Mouse (Mus musculus) urinary bladder, adult 2 months (tissue): ENCODE results near the gene 4930519P11Rik. TPM values are rescaled to one million over a fixed set of nuclear protein-coding genes. Genes with fewer than 3 reads are reported as not detected.

Experiments
- DNase-seq: peaks from one replicate; pipeline ENCODE4 v3.0.0; 2022; ENCODE audit warnings: low spot score
- polyA plus RNA-seq: library from polyadenylated mRNA; depleted of rRNA; stranded (reverse); fragments of >200 nt; gene quantifications from 2 replicates; pipeline ENCODE4 v1.2.3, GENCODE M21; 2012

Gene 4930519P11Rik
- polyA plus RNA-seq, 1 experiment, result 0.43 TPM

DNA sequence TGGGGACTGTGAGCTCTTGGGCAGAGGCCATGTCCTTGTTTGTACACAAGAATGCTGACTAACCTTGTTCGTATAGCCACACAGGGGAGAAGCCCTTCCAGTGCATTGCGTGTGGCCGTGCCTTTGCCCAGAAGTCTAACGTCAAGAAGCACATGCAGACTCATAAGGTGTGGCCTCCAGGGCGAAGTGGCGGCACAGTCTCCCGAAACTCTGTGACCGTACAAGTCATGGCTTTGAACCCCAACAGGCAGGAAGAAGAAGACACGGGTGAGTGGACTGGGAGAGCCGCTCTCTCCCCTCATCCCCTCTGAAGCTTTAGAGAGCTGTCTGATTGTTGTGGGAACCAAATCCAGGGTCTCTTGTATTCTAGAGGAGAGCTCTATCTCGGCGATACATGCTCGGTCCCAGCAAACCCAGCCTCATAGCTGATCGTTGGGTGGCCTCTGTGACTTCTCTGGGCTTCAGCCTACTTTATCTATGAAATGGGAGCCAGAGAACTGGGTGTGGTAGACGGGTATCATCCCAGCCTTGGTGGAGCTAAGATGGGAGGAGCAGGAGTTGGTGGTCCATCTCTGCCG is 19.1 kb upstream of the 4930519P11Rik start:
- DNase-seq, result no peak

DNA sequence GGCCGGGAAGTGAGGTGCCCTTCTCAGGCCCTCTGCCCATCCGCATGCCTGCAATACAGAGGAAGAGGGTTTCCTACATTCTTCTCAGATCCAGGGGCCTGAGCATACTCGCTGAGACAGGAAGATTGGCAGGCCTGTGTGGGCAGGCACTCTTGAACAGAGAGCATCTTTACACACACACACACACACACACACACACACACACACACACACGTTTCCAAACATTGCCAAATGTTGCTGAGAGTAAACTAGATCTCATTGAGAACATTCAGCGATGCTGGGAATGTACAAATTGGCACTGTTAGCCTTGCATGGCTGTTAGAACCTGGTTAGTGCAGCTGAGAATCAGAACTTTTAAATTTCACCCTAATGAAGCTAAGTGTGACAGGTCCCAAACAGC is 17.3 kb upstream of the 4930519P11Rik start:
- no peak for DNase-seq

DNA sequence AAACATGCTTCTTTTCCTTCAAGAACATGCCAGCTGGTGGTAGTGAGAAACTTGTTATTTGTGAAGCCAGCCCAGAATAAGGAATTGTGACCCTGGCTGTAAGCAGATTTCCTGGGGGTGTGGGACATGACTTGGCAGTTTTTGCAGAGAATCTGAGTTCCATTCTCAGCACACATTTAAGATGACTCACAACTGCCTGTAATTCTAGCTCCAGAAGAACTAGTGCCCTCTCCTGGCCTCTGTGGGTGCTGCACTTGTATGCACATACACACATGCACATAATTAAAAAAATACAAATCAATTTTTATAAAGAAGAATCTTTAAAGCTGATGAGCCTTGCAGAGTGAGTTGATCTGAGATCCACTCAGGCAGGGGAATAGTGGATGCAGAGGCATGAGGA is 10.9 kb upstream of the 4930519P11Rik start:
- DNase-seq, result no peak

DNA sequence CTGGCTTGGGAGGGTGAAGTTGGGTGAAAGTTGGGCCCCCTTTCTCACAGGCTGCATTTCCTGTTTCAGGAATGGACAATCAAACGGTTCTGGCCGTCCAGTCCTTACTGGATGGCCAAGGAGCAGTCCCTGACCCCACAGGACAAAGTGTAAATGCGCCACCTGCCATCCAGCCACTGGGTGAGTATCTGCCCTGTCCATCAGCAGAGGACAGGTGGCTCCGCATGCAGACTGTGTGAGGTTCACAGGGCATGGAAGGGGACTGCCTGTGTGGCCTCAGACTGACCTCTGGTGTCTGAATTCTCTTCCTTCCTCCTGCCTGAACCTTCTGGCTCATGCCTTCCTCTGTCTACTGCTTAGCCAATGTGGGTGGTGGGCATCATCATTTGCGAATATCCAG is 8.4 kb upstream of the 4930519P11Rik start:
- no peak for DNase-seq

DNA sequence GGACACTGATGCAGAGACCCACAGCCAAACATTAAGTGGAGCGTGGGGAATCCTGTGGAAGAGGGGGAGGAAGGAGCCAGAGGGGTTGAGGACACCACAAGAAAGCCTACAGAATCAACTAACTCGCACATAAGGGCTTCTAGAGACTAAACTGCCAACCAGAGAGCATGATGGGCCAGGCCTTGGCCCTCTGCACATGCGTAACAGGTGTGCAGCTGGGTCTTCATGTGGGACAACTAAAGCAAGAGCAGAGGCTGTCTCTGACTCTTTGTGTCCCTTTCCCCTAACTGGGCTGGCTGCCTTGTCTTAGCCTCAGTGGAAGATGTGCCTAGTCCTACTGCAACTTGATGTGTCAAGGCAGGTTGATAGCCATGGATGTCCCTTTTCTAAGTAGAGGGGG is 3.8 kb upstream of the 4930519P11Rik start:
- no peak for DNase-seq

DNA sequence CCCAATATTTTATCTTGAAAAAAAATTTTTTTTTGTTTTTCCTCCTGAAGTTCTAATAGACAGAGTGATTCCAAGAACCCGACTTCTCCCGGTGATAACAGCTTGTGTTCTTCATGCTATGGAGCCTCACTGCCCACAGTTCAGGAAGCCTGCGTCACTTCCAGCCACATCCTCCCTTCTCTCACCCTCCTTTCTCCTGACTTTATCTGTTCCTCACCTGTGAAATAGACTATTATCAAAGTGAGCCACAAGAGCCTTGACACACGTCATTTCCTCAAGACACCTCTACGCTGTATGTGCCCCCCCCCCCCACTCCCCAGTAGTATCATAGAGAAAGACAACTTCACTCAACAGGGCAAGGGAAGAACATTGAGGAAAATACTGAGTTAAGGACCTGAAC is 2.4 kb upstream of the 4930519P11Rik start:
- DNase-seq, result no peak

DNA sequence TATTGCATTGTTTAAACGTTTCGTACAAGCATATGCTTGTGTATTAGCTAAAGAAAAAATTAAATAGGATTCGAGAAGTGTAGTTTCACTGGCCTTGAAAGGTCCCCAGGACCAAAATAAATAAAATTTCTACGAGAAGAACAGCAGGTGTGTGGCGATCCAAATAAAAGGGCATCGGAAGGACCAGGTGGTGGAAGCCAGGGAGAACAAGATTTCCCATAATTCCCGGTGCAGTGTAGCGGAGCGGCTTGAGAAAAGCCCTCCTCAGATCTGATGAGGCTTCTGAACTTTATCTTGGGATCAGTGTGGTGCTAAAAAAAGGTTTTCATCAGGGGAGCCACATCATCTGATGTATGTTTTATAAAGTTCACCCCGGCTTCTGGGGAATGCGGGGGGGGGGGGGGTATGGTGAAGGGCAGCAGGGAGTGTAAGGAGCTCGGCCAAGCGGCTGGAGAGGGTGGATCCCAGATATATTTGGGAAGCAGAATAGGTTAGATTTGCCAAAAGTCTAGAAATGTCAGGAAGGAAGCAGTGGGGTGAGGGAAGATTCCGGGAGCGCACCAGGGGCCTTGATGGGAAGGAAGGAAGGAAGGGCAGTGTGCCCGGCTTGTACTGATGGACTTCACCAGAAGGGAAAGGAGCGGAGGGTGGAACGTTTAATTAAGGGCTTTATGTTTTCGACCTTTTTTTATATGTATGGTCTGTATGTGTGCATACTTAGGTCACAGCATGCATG is 1.8 kb upstream of the 4930519P11Rik start:
- DNase-seq, result no peak

DNA sequence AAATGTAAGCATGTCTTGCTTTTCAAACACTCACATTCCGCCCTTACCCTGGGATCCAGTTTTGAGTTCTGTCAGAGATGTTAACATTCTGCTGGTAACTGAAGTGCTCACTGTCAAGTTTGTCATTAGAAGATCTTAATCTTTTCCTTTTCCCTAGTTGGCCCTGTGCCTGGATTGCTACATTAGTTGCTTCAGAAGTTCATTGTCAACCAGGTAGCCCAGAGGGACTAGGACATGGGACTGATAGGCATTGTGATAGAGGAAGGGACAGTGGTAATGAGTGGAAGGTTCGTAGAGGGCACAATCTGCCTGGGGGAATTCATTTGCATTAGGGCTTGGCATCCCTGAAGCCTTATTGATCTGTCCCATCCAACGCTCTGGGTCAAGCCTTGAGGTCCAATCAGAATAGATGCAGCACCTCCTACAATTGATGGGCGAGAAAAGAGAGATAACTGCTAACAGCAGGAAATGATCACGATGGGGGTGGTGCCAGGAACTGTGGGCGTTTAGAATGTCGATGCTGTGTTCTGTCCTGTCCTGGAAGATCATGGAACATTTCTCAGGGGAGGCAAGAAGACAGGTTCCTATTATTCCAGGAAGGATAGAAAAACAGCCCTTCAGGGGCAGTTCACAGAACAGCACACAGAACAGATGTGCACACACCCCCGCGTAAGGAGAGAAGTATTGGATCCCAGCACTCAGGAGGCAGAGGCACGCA is 4.0 kb downstream of the 4930519P11Rik start:
- no peak for DNase-seq

DNA sequence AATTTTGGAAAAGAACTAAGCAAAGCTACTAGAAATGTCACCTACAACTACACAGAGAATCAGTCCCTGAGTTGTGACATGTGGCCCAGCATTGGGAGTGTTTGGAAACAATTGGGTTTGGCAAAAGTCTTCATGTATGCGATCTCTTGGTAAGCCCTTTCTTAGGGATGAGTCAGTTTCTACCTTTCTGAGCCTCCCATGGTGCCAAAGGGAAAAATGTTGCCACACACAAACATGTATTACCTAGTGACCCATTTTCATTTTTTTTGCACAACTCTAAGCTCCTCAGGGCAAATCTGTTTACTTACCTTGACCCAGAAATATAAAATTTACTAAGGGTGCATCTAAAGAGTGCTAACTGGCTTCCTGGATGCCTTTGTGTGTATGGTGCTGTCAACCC is 6.3 kb downstream of the 4930519P11Rik start:
- DNase-seq, result no peak

DNA sequence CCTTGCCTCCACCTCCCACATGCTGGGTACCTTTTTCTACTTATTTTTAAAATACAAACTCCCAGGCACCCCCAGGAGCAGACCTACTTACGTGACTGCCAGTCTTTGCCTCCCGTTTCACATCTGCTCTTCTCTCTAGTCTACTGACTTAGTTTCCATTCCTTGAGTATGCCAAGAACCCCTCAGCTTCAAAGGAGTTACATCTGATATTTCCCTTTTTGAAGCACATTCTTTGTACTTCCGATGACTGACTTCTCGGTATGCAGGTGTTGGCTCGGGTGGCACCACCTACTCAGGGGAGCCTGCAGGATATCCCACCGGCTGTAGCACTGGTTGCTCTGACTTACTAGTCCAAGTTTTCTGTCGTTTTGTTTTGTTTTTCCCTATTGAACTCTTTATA is 9.1 kb downstream of the 4930519P11Rik start:
- no peak for DNase-seq

DNA sequence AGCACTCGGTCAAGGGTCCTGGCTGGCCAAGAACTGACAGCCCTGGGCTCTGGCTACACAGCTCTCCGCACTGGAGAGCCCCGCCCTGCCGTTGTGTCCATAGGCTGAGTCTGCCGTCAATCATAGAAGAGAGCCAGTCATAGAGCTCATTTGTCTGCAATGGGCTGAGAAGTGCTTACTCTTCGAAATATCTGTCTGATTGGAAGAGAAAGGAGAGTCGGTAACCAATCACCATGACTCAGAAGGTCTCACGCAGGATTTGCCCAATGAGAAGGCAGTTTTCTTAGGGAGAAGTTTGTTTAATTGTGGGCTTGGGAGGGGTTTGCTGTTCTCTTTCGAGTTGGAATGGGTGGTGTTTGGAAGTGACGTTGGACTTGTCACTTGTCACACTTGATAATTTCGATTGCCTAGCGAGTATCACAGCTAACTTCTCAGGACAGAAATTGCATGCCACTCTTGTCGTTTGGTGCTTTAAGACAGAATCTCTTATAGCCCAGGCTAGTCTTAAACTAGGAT is 9.5 kb downstream of the 4930519P11Rik start, which contains the start of gene Pxmp4:
Gene Pxmp4, minus strand, starts transcription at position 71 of the 516 bp plus-strand sequence.
- DNase-seq, result peak; percentile 93

DNA sequence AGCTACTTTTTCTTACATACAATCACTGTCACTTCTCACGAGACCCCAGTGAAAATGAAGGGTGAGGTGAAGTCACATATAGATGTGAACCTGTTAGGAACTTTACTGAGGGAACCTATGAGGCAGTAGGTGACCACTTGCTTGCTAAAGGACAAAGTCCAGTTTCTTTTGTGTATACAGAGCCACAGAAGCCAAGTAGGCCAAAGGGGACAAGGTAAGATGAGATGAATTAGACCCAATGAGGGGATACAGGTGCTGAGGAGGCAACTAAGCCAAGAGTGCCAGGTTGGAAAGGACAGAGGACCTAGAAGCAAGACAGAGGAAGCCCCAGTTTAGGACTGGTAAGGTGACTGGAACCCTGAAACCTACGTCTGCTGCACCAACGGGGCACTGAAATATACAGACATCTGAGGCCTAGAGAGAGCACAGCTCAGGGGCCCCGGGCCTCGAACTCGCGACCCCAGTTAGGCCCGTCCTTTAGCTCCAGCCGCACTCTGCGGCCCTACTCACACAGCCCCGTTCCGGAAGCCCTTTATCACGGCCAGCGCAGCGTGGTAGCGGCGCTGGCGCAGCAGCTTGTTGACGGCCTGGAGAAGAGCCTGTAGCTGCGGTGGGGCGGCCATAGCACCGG is 10.1 kb downstream of the 4930519P11Rik start:
- DNase-seq, result no peak

DNA sequence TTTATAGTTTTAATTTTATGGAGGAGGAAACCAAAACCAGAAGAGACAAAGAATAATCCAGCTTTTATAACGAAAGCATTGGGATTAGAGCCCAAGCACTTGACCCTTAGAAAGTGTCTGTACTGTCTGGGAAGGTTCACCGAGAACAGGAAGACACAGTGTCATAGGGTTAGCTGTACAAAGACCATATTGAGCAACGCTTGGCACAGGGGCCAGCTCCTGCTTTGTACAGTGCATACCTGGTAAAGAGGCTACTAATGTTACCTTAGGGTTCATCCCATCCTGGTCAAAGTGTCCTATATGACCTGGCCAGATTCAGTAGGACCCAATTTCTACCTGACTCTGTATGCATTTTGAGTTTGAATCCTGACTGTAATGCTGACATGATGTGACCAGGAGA is 11.9 kb downstream of the 4930519P11Rik start:
- DNase-seq, result no peak

DNA sequence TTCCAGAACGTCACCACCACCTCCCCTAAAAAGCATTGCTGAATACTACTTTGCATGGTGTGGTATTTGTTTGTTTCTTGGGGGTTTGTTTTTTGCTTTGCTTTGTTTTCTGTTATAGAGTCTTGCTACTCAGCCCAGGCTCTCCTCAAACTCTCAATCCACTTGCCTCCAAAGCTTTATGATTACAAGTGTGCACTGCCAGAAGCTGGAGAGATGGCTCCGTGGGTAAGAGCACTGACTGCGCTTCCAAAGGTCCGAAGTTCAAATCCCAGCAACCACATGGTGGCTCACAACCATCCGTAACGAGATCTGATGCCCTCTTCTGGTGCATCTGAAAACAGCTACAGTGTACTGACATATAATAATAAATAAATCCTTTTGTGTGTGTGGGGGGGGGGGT is 12.7 kb downstream of the 4930519P11Rik start:
- no peak for DNase-seq

DNA sequence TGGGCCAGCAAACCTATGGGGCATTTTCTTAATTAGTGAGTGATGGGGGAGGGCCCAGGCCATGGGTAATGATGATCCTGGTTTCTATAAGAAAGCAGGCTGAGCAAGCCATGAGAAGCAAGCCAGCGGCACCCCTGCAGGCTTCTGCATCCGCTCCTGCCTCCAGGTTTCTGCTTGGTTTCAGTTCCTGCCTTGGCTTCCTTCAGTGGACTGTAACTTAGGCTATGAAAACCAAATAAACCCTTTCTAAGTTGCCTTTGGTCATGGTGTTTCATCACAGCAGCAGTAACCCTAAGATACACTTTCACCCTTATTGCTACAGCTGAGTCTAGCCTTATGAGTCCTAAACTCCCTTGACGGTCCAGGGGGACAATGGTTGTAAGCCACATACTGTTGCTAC is 15.8 kb downstream of the 4930519P11Rik start:
- DNase-seq, result no peak

DNA sequence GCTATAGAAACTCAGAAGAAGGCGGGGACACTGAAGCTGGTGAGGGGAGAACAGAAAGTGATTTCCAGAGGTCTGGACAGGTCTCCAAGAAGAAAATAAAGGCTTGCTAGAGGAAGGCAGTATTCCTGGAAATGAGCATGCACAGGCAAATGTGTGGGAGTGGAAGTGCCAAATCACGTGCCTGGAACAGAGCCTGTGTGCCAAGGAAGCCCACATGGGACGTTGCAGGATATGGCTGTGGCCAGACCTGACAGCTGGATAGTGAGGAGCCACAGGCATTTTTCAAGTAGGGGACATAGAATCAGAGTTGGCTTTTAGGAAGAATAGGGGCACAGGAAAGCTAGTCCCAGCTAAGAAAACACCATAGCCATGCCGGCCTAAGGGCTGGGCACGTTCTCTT is 17.5 kb downstream of the 4930519P11Rik start:
- DNase-seq, result no peak

DNA sequence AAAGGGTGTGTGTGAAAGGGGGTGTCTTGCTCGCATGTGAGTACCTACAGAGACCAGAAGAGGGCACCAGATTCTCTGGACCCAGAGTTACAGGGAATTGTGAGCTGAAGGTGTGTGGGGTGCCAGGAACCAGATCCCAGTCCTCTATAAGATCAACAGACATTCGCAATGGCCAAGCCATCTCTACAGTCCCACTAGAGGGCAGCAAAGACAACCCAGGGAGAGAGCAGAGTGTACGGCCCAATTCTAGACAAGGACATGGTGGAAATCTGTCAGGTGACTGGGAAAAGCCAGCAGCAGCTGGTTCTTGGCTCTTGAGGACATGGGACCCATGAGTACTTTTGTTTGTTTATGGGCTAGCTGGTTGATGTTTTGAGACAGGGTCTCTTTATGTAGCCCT is 20.2 kb downstream of the 4930519P11Rik start:
- DNase-seq, result no peak

DNA sequence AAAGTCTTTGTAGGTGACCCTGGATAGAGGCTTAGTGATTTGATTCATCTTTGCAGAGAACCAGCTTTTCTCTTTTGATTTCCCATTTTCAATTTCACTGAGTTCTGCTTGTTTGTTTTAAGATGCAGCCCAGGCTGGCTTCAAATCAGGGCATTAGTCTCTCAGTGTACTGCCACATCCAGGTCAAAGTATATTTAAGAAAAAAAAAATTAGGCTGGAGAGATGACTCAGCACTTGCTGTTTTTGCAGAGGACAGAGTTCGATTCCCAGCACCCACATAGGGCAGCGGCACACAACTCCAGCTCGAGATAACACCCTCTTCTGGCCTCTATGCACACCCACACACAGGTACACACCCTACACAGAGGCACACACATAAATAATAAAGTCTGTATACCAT is 22.0 kb downstream of the 4930519P11Rik start:
- no peak for DNase-seq

DNA sequence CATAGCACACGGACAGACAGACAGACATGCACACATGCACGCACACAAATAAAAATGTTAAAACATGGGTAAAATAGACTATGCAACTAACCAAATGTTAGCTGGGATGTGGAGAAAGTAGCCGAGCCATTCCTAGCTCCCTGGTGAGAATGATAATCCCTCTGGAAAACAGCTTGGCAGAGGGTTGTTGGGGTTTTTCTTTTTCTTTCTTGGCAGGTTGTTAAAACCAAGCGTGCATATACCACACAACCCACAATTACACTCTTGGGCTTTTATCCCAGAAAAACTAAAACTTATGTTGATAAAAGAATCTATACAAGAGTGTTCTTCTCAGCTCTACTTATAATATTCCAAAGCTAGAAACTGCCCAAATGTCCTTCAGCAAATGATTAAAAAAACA is 24.2 kb downstream of the 4930519P11Rik start:
- no peak for DNase-seq

DNA sequence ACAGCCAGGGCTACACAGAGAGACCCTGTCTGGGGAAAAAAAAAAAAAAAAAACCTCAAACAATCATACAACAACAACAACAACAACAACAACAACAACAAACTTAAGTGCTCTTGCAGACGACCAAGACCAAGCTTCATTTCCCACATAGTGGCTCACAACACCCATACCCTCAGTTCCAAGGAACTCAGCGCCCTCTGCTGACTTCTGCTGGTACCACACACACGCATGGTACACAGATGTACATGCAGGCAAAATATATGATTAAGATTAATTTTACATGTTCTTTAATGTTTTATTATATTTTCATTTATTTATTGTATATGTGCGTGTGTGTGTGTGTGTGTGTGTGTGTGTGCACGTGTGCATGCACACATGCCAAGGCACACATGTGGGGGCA is 26.8 kb downstream of the 4930519P11Rik start:
- DNase-seq, result no peak

DNA sequence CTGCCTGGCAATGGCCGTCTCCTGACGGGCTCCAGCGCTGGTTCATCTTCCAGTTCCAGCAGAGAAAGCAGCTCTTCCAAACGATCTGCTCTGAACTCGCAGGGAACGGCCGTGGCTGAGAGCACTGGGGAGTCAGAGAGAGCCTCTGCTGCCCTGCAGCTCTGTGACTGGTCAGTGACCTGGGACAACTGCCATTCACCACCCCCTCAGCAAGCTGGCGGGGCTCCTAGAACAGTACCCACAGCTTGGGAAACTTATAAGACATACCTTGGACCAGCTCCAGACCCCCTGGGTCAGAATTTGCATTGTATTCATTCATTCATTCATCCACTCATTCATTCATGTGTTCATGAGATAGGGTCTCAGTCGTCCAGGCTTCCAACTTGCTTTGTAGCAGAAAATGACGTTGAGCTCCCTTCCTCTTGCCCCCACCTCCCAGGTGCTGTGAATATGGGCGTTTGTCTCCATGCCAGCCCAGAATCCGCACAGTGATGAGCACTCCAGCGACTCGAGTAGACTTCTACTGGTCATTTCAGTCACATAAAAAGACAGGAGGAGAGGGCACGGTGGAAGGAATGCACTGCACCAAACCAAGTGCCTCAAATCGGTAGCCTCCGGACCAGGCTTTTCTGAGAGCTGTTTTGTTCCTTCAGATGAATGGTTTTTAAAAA is 28.2 kb downstream of the 4930519P11Rik start:
- DNase-seq, result no peak
